In genomic region chr7:29481345-29482155, GRCm38 (mm10) we compare ENCODE assay signal across 10 mouse cellular contexts. TPM values are rescaled to one million over a fixed set of nuclear protein-coding genes. Genes with fewer than 3 reads are reported as not detected.
A peak's percentile ranks its signal among the peaks of the same experiment; 100 is the strongest.
DNase-seq lines count a peak whose midpoint lies in the region; ATAC-seq and TF ChIP-seq lines count a peak whose summit lies in the region.
"Had no signal": no experiment of that assay in that cellular context is flagged by ENCODE, and none has a peak within 500 bp of the region (broad histone marks: within the 10 kb centered on the region; RNA-seq: fewer than 3 reads in every experiment).

No protein-coding gene starts in this region.

- H3K27me3 ChIP-seq in kidney, embryonic 16.5 days (ENCODE audit: insufficient read depth, low read length) = no peaks in the 10 kb centered on the region
- H3K27me3 ChIP-seq in embryonic facial prominence, embryonic 12.5 days = no peaks in the 10 kb centered on the region
- no peaks in the 10 kb centered on the region for H3K27me3 ChIP-seq in hindbrain, postnatal 0 days (ENCODE audit: insufficient read depth, low read length)
- no peaks in the 10 kb centered on the region for H3K27me3 ChIP-seq in neural tube, embryonic 13.5 days

- no peaks in the 10 kb centered on the region for H3K9me3 ChIP-seq in kidney, embryonic 16.5 days (ENCODE audit: low read length)
- H3K9me3 ChIP-seq in embryonic facial prominence, embryonic 12.5 days = no peaks in the 10 kb centered on the region
- H3K9me3 ChIP-seq in hindbrain, postnatal 0 days (ENCODE audit: low read length) = no peaks in the 10 kb centered on the region
- no peaks in the 10 kb centered on the region for H3K9me3 ChIP-seq in neural tube, embryonic 13.5 days

- WGBS in kidney, embryonic 16.5 days = 47% methylated on average over 15 of the region's 15 CpGs
- WGBS in embryonic facial prominence, embryonic 12.5 days = 38% methylated on average over 15 of the region's 15 CpGs
- WGBS in hindbrain, postnatal 0 days = 38% methylated on average over 15 of the region's 15 CpGs
- 41% methylated on average over 15 of the region's 15 CpGs for WGBS in neural tube, embryonic 13.5 days

- H3K4me1 ChIP-seq in kidney, embryonic 16.5 days (ENCODE audit: insufficient read depth, low read length) = peaks cover 22% of the 10 kb centered on the region
- peaks cover 26% of the 10 kb centered on the region for H3K4me1 ChIP-seq in embryonic facial prominence, embryonic 12.5 days
- peaks cover 15% of the 10 kb centered on the region for H3K4me1 ChIP-seq in hindbrain, postnatal 0 days (ENCODE audit: insufficient read depth, low read length)
- peaks cover 30% of the 10 kb centered on the region for H3K4me1 ChIP-seq in neural tube, embryonic 13.5 days (replicated peaks)

- no peak overlapping the region for H3K4me2 ChIP-seq in kidney, embryonic 16.5 days (replicated peaks; ENCODE audit: low read depth, low read length)
- 0 out of 2 replicates have a peak overlapping the region, but pooled peaks have one; percentile 16 for H3K4me2 ChIP-seq in embryonic facial prominence, embryonic 12.5 days (replicated peaks)
- no peak overlapping the region for H3K4me2 ChIP-seq in hindbrain, postnatal 0 days (ENCODE audit: low read depth, low read length)
- H3K4me2 ChIP-seq in neural tube, embryonic 13.5 days = peak overlapping the region; percentile 17; the same call in 1 of the 2 replicates

- TF ChIP-seq CTCF in hindbrain, postnatal 0 days (IDR thresholded peaks at IDR 0.05; ENCODE audit: low read depth) = no peak

- no peak overlapping the region for H3K9ac ChIP-seq in kidney, embryonic 16.5 days (replicated peaks; ENCODE audit: low read length)
- H3K9ac ChIP-seq in embryonic facial prominence, embryonic 12.5 days = no peak overlapping the region
- no peak overlapping the region for H3K9ac ChIP-seq in hindbrain, postnatal 0 days (replicated peaks; ENCODE audit: low read length)
- peak overlapping the region; percentile 13 for H3K9ac ChIP-seq in neural tube, embryonic 13.5 days

- peak overlapping the region; percentile 72 for H3K27ac ChIP-seq in kidney, embryonic 16.5 days (ENCODE audit: low read length)
- H3K27ac ChIP-seq in embryonic facial prominence, embryonic 12.5 days = peak overlapping the region; percentile 69
- H3K27ac ChIP-seq in hindbrain, postnatal 0 days = peak overlapping the region; percentile 58; the same call in 1 of the 2 replicates
- peak overlapping the region; percentile 66 for H3K27ac ChIP-seq in neural tube, embryonic 13.5 days (replicated peaks)

- ATAC-seq in kidney, embryonic 16.5 days (ENCODE audit: low FRiP score, low TSS enrichment) = peak; percentile 52; the same call in 1 of the 2 replicates
- peak; percentile 64; the same call in 1 of the 2 replicates for ATAC-seq in embryonic facial prominence, embryonic 12.5 days (ENCODE audit: insufficient number of reproducible peaks, insufficient read depth, low FRiP score, low TSS enrichment)
- peak; percentile 64; the same call in 1 of the 2 replicates for ATAC-seq in hindbrain, postnatal 0 days
- peak; percentile 61; the same call in 1 of the 2 replicates for ATAC-seq in neural tube, embryonic 13.5 days (ENCODE audit: low read depth)

- no peak overlapping the region; the same call in 1 of the 2 replicates for H3K4me3 ChIP-seq in kidney, embryonic 16.5 days (ENCODE audit: low read length)
- no peak overlapping the region for H3K4me3 ChIP-seq in embryonic facial prominence, embryonic 12.5 days
- no peak overlapping the region for H3K4me3 ChIP-seq in hindbrain, postnatal 0 days (ENCODE audit: low read length)
- no peak overlapping the region for H3K4me3 ChIP-seq in neural tube, embryonic 13.5 days

- no peak for DNase-seq in kidney, adult 11 months
- DNase-seq in hindbrain, postnatal 0 days (ENCODE audit: low spot score) = no peak
- no peak for DNase-seq in right cerebral cortex, postnatal 25 days
- no peak for DNase-seq in adrenal gland, postnatal 10 days
- DNase-seq in thymus, postnatal 36 days = no peak
- DNase-seq: adrenal gland, postnatal 14 days; thymus, postnatal 14 days had no signal

- no peaks in the 10 kb centered on the region for H3K36me3 ChIP-seq in kidney, embryonic 16.5 days (ENCODE audit: insufficient read depth, low read length)
- H3K36me3 ChIP-seq in embryonic facial prominence, embryonic 12.5 days = no peaks in the 10 kb centered on the region
- no peaks in the 10 kb centered on the region for H3K36me3 ChIP-seq in hindbrain, postnatal 0 days (ENCODE audit: insufficient read depth, low read length)
- no peaks in the 10 kb centered on the region for H3K36me3 ChIP-seq in neural tube, embryonic 13.5 days

RNA-seq across cellular contexts. Expression of gene Sipa1l3, which starts 36.9 kb away (rescaled TPM):
- polyA plus RNA-seq in kidney, embryonic 16.5 days (2015; fragmentation: Nextera tagmentation; extraction: Ambion mirVana) = 15.3 and 15.8 TPM in 2 replicates
- 13.8 and 16.3 TPM in 2 replicates for polyA plus RNA-seq in embryonic facial prominence, embryonic 12.5 days (2016; fragmentation: Nextera tagmentation; extraction: Ambion mirVana)
- total RNA-seq in hindbrain, postnatal 0 days (2014; rRNA removed) = 108 and 110 TPM in 2 replicates
- polyA plus RNA-seq in hindbrain, postnatal 0 days (2015; fragmentation: Nextera tagmentation; extraction: Ambion mirVana) = 15.2 and 19.7 TPM in 2 replicates
- polyA plus RNA-seq in neural tube, embryonic 13.5 days (2015; fragmentation: Nextera tagmentation; extraction: Ambion mirVana) = 16.7 and 16.8 TPM in 2 replicates
- total RNA-seq in adrenal gland, postnatal 10 days (2021) = 10 to 100 TPM; 26.9 to 47.2 TPM

Comparison
In these comparisons a context has a peak if more than half of its experiments do, and no peak if none do; other contexts are left out.
1. H3K4me2 ChIP-seq: peak in embryonic facial prominence, embryonic 12.5 days (single experiment) and neural tube, embryonic 13.5 days (single experiment); none in kidney, embryonic 16.5 days (single experiment) and hindbrain, postnatal 0 days (single experiment).
2. Peak in every context shown above with its lines, with median percentiles within 50 percentile points of each other: ATAC-seq and H3K27ac ChIP-seq.